Mouse (Mus musculus) lung, postnatal 0 days (tissue): Measurements from ENCODE around the gene Card10.

Experiments
- CTCF ChIP-seq: IDR thresholded peaks from 2 replicates; pipeline ENCODE4 v1.5.1; 2016; ENCODE audit warnings: antibody characterized with exemption, mild to moderate bottlenecking
- EP300 ChIP-seq: IDR thresholded peaks from 2 replicates; pipeline ENCODE4 v1.6.1; 2016; ENCODE audit warnings: antibody characterized with exemption, mild to moderate bottlenecking, control low read depth

DNA sequence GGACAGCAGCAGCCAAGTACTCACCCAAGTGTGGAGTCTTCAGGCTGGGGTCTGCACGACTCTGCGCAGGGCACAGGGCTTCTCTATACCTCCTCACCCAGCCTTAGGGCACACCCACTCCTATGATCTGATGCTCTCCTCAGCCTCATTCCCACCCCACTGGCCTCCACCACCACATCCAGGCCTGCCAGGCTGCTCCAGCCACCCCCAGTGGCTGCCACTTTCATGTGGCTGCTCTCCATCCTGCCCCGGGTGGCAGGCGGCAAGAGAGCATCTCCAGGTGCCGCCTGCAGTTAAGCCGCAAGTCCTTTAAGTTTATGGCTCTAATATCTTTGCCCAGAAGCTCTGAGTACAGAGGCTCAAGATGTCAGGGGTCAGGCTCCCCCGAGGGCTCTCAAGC is 76.1 kb downstream of the Card10 start:
- no peak for TF ChIP-seq CTCF
- no peak for TF ChIP-seq EP300
